Mouse (Mus musculus) lung, postnatal 0 days (tissue): ENCODE results near the gene Cstad.

Experiments
- CTCF ChIP-seq: IDR thresholded peaks from 2 replicates; pipeline ENCODE4 v1.5.1; 2016; ENCODE audit warnings: antibody characterized with exemption, mild to moderate bottlenecking
- EP300 ChIP-seq: IDR thresholded peaks from 2 replicates; pipeline ENCODE4 v1.6.1; 2016; ENCODE audit warnings: antibody characterized with exemption, mild to moderate bottlenecking, control low read depth

DNA sequence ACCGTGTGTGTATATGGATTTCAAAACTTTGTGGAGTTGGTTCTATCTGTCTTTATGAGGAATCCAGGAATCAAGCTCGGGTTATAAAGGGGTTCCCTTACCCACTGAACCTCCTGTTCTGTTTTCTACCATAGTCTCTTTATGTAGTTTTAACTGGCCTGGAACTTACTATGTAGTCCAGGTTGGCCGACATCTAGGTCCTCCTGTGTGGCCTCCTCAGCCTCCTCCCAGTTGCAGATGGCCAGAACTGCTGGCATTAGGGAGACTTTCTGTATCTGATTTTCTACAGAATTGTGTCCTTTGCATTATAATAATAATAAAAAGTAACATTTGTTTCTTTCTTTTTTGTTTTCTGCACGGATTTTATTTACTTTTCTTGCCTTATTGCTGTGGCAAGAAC, 21.3 kb upstream of the Cstad start:
- TF ChIP-seq CTCF (no peak), EP300 (no peak)
